Comparison of ENCODE assay signal across 14 mouse cellular contexts in the genomic region with DNA sequence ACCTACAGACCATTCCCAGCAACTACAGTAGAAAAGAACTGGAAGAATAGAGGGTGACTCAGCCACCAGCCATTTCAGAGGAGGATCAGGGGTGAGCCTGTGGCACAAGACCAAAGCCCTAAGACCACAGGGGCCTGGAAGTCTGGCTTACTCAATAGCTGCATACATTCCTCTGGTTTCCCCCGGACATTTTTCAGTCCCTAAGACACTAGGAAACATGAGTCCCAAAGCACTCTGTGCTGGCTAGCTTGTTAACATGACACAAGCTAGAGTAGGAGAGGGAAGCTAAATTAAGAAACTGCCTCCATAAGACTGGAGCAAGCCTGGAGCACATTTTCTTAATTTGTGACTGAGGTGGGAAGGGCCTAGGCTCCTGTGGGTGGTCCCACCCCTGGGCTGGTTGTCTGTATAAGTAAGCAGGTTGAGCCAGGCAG. TPM values are rescaled to one million over a fixed set of nuclear protein-coding genes. Genes with fewer than 3 reads are reported as not detected.
DNase-seq lines count a peak whose midpoint lies in the region; ATAC-seq and TF ChIP-seq lines count a peak whose summit lies in the region.
"Had no signal": no experiment of that assay in that cellular context is flagged by ENCODE, and none has a peak within 500 bp of the region (broad histone marks: within the 10 kb centered on the region; RNA-seq: fewer than 3 reads in every experiment).

No protein-coding gene starts in this region.

- H3K27ac ChIP-seq in forebrain, embryonic 13.5 days: 0 out of 2 replicates have a peak overlapping the region, but pooled peaks have one; percentile 35
- H3K27ac ChIP-seq in forebrain, embryonic 10.5 days: no peak overlapping the region
- peak overlapping the region; percentile 76 for H3K27ac ChIP-seq in embryonic facial prominence, embryonic 12.5 days
- peak overlapping the region; percentile 61 for H3K27ac ChIP-seq in olfactory bulb, adult 2 months (ENCODE audit: insufficient read depth, low read depth, low read length)
- H3K27ac ChIP-seq: hindbrain, postnatal 0 days; liver, embryonic 14.5 days had no signal

- TF ChIP-seq POLR2A in olfactory bulb, adult 2 months (IDR thresholded peaks at IDR 0.05; ENCODE audit: insufficient read depth, low read depth, low read length): no peak

- no peak overlapping the region for H3K9ac ChIP-seq in forebrain, embryonic 13.5 days
- H3K9ac ChIP-seq in embryonic facial prominence, embryonic 12.5 days: 0 out of 2 replicates have a peak overlapping the region, but pooled peaks have one; percentile 19
- H3K9ac ChIP-seq: liver, embryonic 14.5 days had no signal

- no peak for ATAC-seq in forebrain, embryonic 13.5 days
- 0 out of 2 replicates have a peak, but pooled peaks have one; percentile 22 for ATAC-seq in embryonic facial prominence, embryonic 12.5 days (ENCODE audit: insufficient number of reproducible peaks, insufficient read depth, low FRiP score, low TSS enrichment)
- ATAC-seq: activated CD4-positive, CD25-positive, alpha-beta regulatory T cell, adult 4 months; hindbrain, postnatal 0 days had no signal

- intact Hi-C loops in left cerebral cortex, postnatal 25 days (cut with DNase I): loop anchor here (2.0 to 5.0 kb wide), 2 partner anchors 23 to 108 kb away; partner anchors contain the start of genes Dlk2 and Zfp318
- intact Hi-C loops in left cerebral cortex, postnatal 36 days (cut with DNase I): no loop called here

- no peaks in the 10 kb centered on the region for H3K4me1 ChIP-seq in forebrain, embryonic 13.5 days
- peaks cover 27% of the 10 kb centered on the region for H3K4me1 ChIP-seq in forebrain, embryonic 10.5 days
- peaks cover 33% of the 10 kb centered on the region for H3K4me1 ChIP-seq in embryonic facial prominence, embryonic 12.5 days
- H3K4me1 ChIP-seq in olfactory bulb, adult 2 months (ENCODE audit: control insufficient read depth, insufficient read depth, low read length): peaks cover 33% of the 10 kb centered on the region

- no peak for TF ChIP-seq CTCF in olfactory bulb, adult 2 months (IDR thresholded peaks at IDR 0.05; ENCODE audit: insufficient read depth, low read depth, low read length)

- peaks cover 56% of the 10 kb centered on the region for H3K36me3 ChIP-seq in forebrain, embryonic 13.5 days (ENCODE audit: poor library complexity, severe bottlenecking)
- peaks cover 97% of the 10 kb centered on the region for H3K36me3 ChIP-seq in forebrain, embryonic 10.5 days (replicated peaks)
- H3K36me3 ChIP-seq in embryonic facial prominence, embryonic 12.5 days: peaks cover 51% of the 10 kb centered on the region

- DNase-seq in forebrain, embryonic 10.5 days (ENCODE audit: extremely low spot score, low spot score): no peak
- peak; percentile 35 to 88 for DNase-seq in left cerebral cortex, postnatal 25 days (ENCODE audit: low spot score in 2 of 2)
- no peak for DNase-seq in left cerebral cortex, postnatal 36 days (ENCODE audit: low spot score in 2 of 2)
- no peak for DNase-seq in spleen, adult 12 weeks (ENCODE audit: low spot score)
- DNase-seq in layer of hippocampus, postnatal 25 days (ENCODE audit: extremely low spot score in 1 of 2, low spot score in 1 of 2): no peak
- DNase-seq: cerebellum, adult 11 months; gastrocnemius, postnatal 10 days had no signal

- WGBS in forebrain, embryonic 13.5 days: 73% methylated on average over 1 of the region's 1 CpGs
- WGBS in forebrain, embryonic 10.5 days: 56% methylated on average over 1 of the region's 1 CpGs
- 15% methylated on average over 1 of the region's 1 CpGs for WGBS in embryonic facial prominence, embryonic 12.5 days
- WGBS in olfactory bulb, adult 2 months: 13% methylated on average over 1 of the region's 1 CpGs

- H3K4me3 ChIP-seq in forebrain, embryonic 13.5 days: no peak overlapping the region
- H3K4me3 ChIP-seq in forebrain, embryonic 10.5 days: no peak overlapping the region
- no peak overlapping the region for H3K4me3 ChIP-seq in embryonic facial prominence, embryonic 12.5 days
- no peak overlapping the region for H3K4me3 ChIP-seq in olfactory bulb, adult 2 months (ENCODE audit: insufficient read depth, low read depth, low read length)
- H3K4me3 ChIP-seq: erythroblast, embryonic 14.5 days had no signal

- H3K4me2 ChIP-seq in forebrain, embryonic 13.5 days: no peak overlapping the region
- H3K4me2 ChIP-seq in embryonic facial prominence, embryonic 12.5 days (replicated peaks): peak overlapping the region; percentile 11; the same call in 1 of the 2 replicates

- no peaks in the 10 kb centered on the region for H3K9me3 ChIP-seq in forebrain, embryonic 13.5 days (replicated peaks)
- H3K9me3 ChIP-seq in forebrain, embryonic 10.5 days: no peaks in the 10 kb centered on the region
- H3K9me3 ChIP-seq in embryonic facial prominence, embryonic 12.5 days: no peaks in the 10 kb centered on the region

- H3K27me3 ChIP-seq in forebrain, embryonic 13.5 days: no peaks in the 10 kb centered on the region
- H3K27me3 ChIP-seq in forebrain, embryonic 10.5 days (ENCODE audit: poor library complexity, severe bottlenecking): no peaks in the 10 kb centered on the region
- no peaks in the 10 kb centered on the region for H3K27me3 ChIP-seq in embryonic facial prominence, embryonic 12.5 days

RNA-seq across cellular contexts. Expression of gene Tjap1, which starts 9.0 kb away (rescaled TPM):
- 36.9 and 38.9 TPM in 2 replicates for polyA plus RNA-seq in forebrain, embryonic 13.5 days (2015; fragmentation: Nextera tagmentation; extraction: Ambion mirVana)
- polyA plus RNA-seq in forebrain, embryonic 10.5 days (2016; fragmentation: Nextera tagmentation; extraction: Ambion mirVana): 60.0 and 62.6 TPM in 2 replicates
- total RNA-seq in left cerebral cortex, postnatal 25 days (2021): 10 to 100 TPM; 43.9 to 44.9 TPM
- 10 to 100 TPM; 35.9 to 48.4 TPM for total RNA-seq in left cerebral cortex, postnatal 36 days (2021)
- 64.0 and 66.4 TPM in 2 replicates for polyA plus RNA-seq in embryonic facial prominence, embryonic 12.5 days (2016; fragmentation: Nextera tagmentation; extraction: Ambion mirVana)
- not detected in 2 replicates for polyA plus RNA-seq in olfactory bulb, adult 2 months (2012; ENCODE audit: insufficient read depth, insufficient read length, low replicate concordance, missing spikeins)
- total RNA-seq in layer of hippocampus, postnatal 25 days (2021): 10 to 100 TPM; 47.6 to 49.6 TPM

RNA-seq across cellular contexts. Expression of gene Lrrc73, which starts 20.5 kb away (rescaled TPM):
- polyA plus RNA-seq in forebrain, embryonic 13.5 days (2015; fragmentation: Nextera tagmentation; extraction: Ambion mirVana): 4.9 and 5.8 TPM in 2 replicates
- polyA plus RNA-seq in forebrain, embryonic 10.5 days (2016; fragmentation: Nextera tagmentation; extraction: Ambion mirVana): 0.81 and 1.0 TPM in 2 replicates
- 10 to 100 TPM; 72.9 to 79.7 TPM for total RNA-seq in left cerebral cortex, postnatal 25 days (2021)
- 10 to 100 TPM; 63.1 to 73.6 TPM for total RNA-seq in left cerebral cortex, postnatal 36 days (2021)
- polyA plus RNA-seq in embryonic facial prominence, embryonic 12.5 days (2016; fragmentation: Nextera tagmentation; extraction: Ambion mirVana): 1.2 and 1.4 TPM in 2 replicates
- polyA plus RNA-seq in olfactory bulb, adult 2 months (2012; ENCODE audit: insufficient read depth, insufficient read length, low replicate concordance, missing spikeins): not detected in 2 replicates
- total RNA-seq in layer of hippocampus, postnatal 25 days (2021): 10 to 100 TPM; 69.7 to 72.5 TPM

RNA-seq across cellular contexts. Expression of gene Dlk2, which starts 23.4 kb away (rescaled TPM):
- polyA plus RNA-seq in forebrain, embryonic 13.5 days (2015; fragmentation: Nextera tagmentation; extraction: Ambion mirVana): 2.6 and 2.9 TPM in 2 replicates
- 1.2 TPM in 2 replicates for polyA plus RNA-seq in forebrain, embryonic 10.5 days (2016; fragmentation: Nextera tagmentation; extraction: Ambion mirVana)
- total RNA-seq in left cerebral cortex, postnatal 25 days (2021): 10 to 100 TPM; 57.3 to 61.6 TPM
- total RNA-seq in left cerebral cortex, postnatal 36 days (2021): 10 to 100 TPM; 50.7 to 71.8 TPM
- polyA plus RNA-seq in embryonic facial prominence, embryonic 12.5 days (2016; fragmentation: Nextera tagmentation; extraction: Ambion mirVana): 4.5 and 5.5 TPM in 2 replicates
- not detected in 2 replicates for polyA plus RNA-seq in olfactory bulb, adult 2 months (2012; ENCODE audit: insufficient read depth, insufficient read length, low replicate concordance, missing spikeins)
- total RNA-seq in layer of hippocampus, postnatal 25 days (2021): 10 to 100 TPM; 45.3 to 47.0 TPM
- polyA plus RNA-seq: activated CD4-positive, CD25-positive, alpha-beta regulatory T cell, adult 4 months; erythroblast, embryonic 14.5 days had no signal

RNA-seq across cellular contexts. Expression of gene Yipf3, which starts 25.9 kb away (rescaled TPM):
- 80.3 and 84.0 TPM in 2 replicates for polyA plus RNA-seq in forebrain, embryonic 13.5 days (2015; fragmentation: Nextera tagmentation; extraction: Ambion mirVana)
- polyA plus RNA-seq in forebrain, embryonic 10.5 days (2016; fragmentation: Nextera tagmentation; extraction: Ambion mirVana): 68.3 and 72.5 TPM in 2 replicates
- 10 to 100 TPM; 95.5 to 95.9 TPM for total RNA-seq in left cerebral cortex, postnatal 25 days (2021)
- 10 to 100 TPM; 84.6 to 85.6 TPM for total RNA-seq in left cerebral cortex, postnatal 36 days (2021)
- 82.5 and 86.2 TPM in 2 replicates for polyA plus RNA-seq in embryonic facial prominence, embryonic 12.5 days (2016; fragmentation: Nextera tagmentation; extraction: Ambion mirVana)
- polyA plus RNA-seq in olfactory bulb, adult 2 months (2012; ENCODE audit: insufficient read depth, insufficient read length, low replicate concordance, missing spikeins): not detected in 2 replicates
- total RNA-seq in layer of hippocampus, postnatal 25 days (2021): 10 to 100 TPM; 83.8 to 97.4 TPM

RNA-seq across cellular contexts. Expression of gene Polr1c, which starts 26.0 kb away (rescaled TPM):
- 96.1 and 110 TPM in 2 replicates for polyA plus RNA-seq in forebrain, embryonic 13.5 days (2015; fragmentation: Nextera tagmentation; extraction: Ambion mirVana)
- 140 and 143 TPM in 2 replicates for polyA plus RNA-seq in forebrain, embryonic 10.5 days (2016; fragmentation: Nextera tagmentation; extraction: Ambion mirVana)
- 10 to 100 TPM; 33.9 to 35.5 TPM for total RNA-seq in left cerebral cortex, postnatal 25 days (2021)
- 10 to 100 TPM; 36.3 to 38.8 TPM for total RNA-seq in left cerebral cortex, postnatal 36 days (2021)
- polyA plus RNA-seq in embryonic facial prominence, embryonic 12.5 days (2016; fragmentation: Nextera tagmentation; extraction: Ambion mirVana): 100 and 102 TPM in 2 replicates
- not detected in 2 replicates for polyA plus RNA-seq in olfactory bulb, adult 2 months (2012; ENCODE audit: insufficient read depth, insufficient read length, low replicate concordance, missing spikeins)
- total RNA-seq in layer of hippocampus, postnatal 25 days (2021): 10 to 100 TPM; 36.3 to 40.4 TPM

Comparison
In these comparisons a context has a peak if more than half of its experiments do, and no peak if none do; other contexts are left out.
1. DNase-seq: peak in left cerebral cortex, postnatal 25 days (2 of 2); none in forebrain, embryonic 10.5 days (single experiment), left cerebral cortex, postnatal 36 days (0 of 2), spleen, adult 12 weeks (single experiment) and layer of hippocampus, postnatal 25 days (0 of 2).
2. RNA of gene Tjap1, which starts 9.0 kb away (polyA plus RNA-seq): 64.0 to 66.4 TPM in embryonic facial prominence, embryonic 12.5 days, 60.0 to 62.6 TPM in forebrain, embryonic 10.5 days and 36.9 to 38.9 TPM in forebrain, embryonic 13.5 days; not detected in olfactory bulb, adult 2 months; every median in the first group is over 10 times any median in the second.